Mouse (Mus musculus) kidney, postnatal 0 days (tissue): Measurements from ENCODE around the gene Smim22. TPM values are rescaled to one million over a fixed set of nuclear protein-coding genes. Genes with fewer than 3 reads are reported as not detected.

Experiments used
- ATAC-seq: fragments of 200-750 bp; cut with Nextera tagmentation; replicated peaks from 2 replicates; pipeline ENCODE4 v1.8.0; 2017; ENCODE audit warnings: low read depth, moderate number of reproducible peaks, moderate TSS enrichment, moderate library complexity; ENCODE audit not compliant: low FRiP score
- DNase-seq: peaks from one replicate; pipeline ENCODE4 v3.0.0-alpha.2; 2016; ENCODE audit warnings: low spot score
- H3K27ac ChIP-seq: fragments of 300-500 bp; sonication (generic); 2 replicates; pipeline ENCODE4 v1.5.1; 2014; ENCODE audit warnings: mild to moderate bottlenecking
- H3K27me3 ChIP-seq: fragments of 300-500 bp; sonication (generic); 2 replicates; pipeline ENCODE4 v1.6.1; 2014; ENCODE audit warnings: low read length, mixed read lengths; ENCODE audit not compliant: insufficient read depth
- H3K36me3 ChIP-seq: fragments of 300-500 bp; sonication (generic); 2 replicates; pipeline ENCODE4 v1.6.1; 2014; ENCODE audit warnings: low read length, mixed read lengths; ENCODE audit not compliant: insufficient read depth
- H3K4me1 ChIP-seq: fragments of 300-500 bp; sonication (generic); replicated peaks from 2 replicates; pipeline ENCODE4 v1.6.1; 2014; ENCODE audit warnings: antibody characterized with exemption, low read length, mixed read lengths; ENCODE audit not compliant: insufficient read depth
- H3K4me2 ChIP-seq: fragments of 300-500 bp; sonication (generic); 2 replicates; pipeline ENCODE4 v1.6.1; 2014; ENCODE audit warnings: mild to moderate bottlenecking, low read length, moderate library complexity, mixed read lengths
- H3K4me3 ChIP-seq: fragments of 300-500 bp; sonication (generic); replicated peaks from 2 replicates; pipeline ENCODE4 v1.5.1; 2014; ENCODE audit warnings: low read depth, low read length
- H3K9ac ChIP-seq: fragments of 300-500 bp; sonication (generic); 2 replicates; pipeline ENCODE4 v1.6.1; 2014; ENCODE audit warnings: low read depth, low read length
- H3K9me3 ChIP-seq: fragments of 300-500 bp; sonication (generic); replicated peaks from 2 replicates; pipeline ENCODE4 v1.6.1; 2016; ENCODE audit warnings: low read length, inconsistent platforms, mixed read lengths
- CTCF ChIP-seq: IDR thresholded peaks from 2 replicates; pipeline ENCODE4 v1.5.1; 2016; ENCODE audit warnings: antibody characterized with exemption, low read depth, mild to moderate bottlenecking, moderate library complexity
- WGBS: fragments of 180-500 bp; shearing (Covaris S2); extraction: QIAGEN DNeasy Blood & Tissue Kit; methylation state at CpG from one replicate; pipeline ENCODE4 v1.1.7; 2014; 5-methylcytosine and 5-hydroxymethylcytosine counted together
- polyA plus RNA-seq: library from polyadenylated mRNA; unstranded; fragments of >200 nt; fragmentation: Nextera tagmentation; extraction: Ambion mirVana; gene quantifications from 2 replicates; pipeline ENCODE4 v1.2.1, GENCODE M21; 2015

The Smim22 gene
- polyA plus RNA-seq, 1 experiment from 2014 or later: 38.3 TPM

GRCm38 (mm10) chr16:5045322-5045721 lies 38.2 kb downstream of the Smim22 start:
- no peaks in the 10 kb centered on the region for H3K27me3 ChIP-seq
- ATAC-seq: no peak
- TF ChIP-seq CTCF: no peak
- no peak for DNase-seq
- H3K36me3 ChIP-seq: peaks cover 37% of the 10 kb centered on the region
- 97% methylated on average over 3 of the region's 3 CpGs for WGBS
- peaks cover 16% of the 10 kb centered on the region for H3K4me1 ChIP-seq
- H3K4me3 ChIP-seq: no peak overlapping the region
- H3K9me3 ChIP-seq: no peaks in the 10 kb centered on the region
- no peak overlapping the region for H3K27ac ChIP-seq
- no peak overlapping the region for H3K9ac ChIP-seq
- H3K4me2 ChIP-seq: no peak overlapping the region

GRCm38 (mm10) chr16:5049182-5049773 lies 42.2 kb downstream of the Smim22 start:
- DNase-seq (no peak), ATAC-seq (peak; percentile 58)
- Histone ChIP-seq H3K9me3 (no peaks in the 10 kb centered on the region), H3K9ac (peak overlapping the region; percentile 93), H3K36me3 (peaks cover 15% of the 10 kb centered on the region), H3K4me2 (peak overlapping the region; percentile 90), H3K4me3 (peak overlapping the region; percentile 95), H3K4me1 (peaks cover 20% of the 10 kb centered on the region), H3K27ac (peak overlapping the region; percentile 99), H3K27me3 (no peaks in the 10 kb centered on the region)
- WGBS: under 1% methylated on average over 38 of the region's 38 CpGs
- TF ChIP-seq CTCF: no peak

GRCm38 (mm10) chr16:5049774-5050234 lies 42.7 kb downstream of the Smim22 start, which contains the start of the genes Glyr1 and Ubn1:
Gene Glyr1 (minus strand): TSS chr16:5049863.
Gene Ubn1 (plus strand): TSS chr16:5050057.
- Histone ChIP-seq H3K4me1 (peaks cover 20% of the 10 kb centered on the region), H3K27ac (peak within 1 kb of the TSS; percentile 99), H3K4me3 (peak within 1 kb of the TSS; percentile 95), H3K9me3 (no peaks in the 10 kb centered on the region), H3K4me2 (peak within 1 kb of the TSS; percentile 90), H3K36me3 (peaks cover 13% of the 10 kb centered on the region), H3K9ac (peak within 1 kb of the TSS; percentile 93), H3K27me3 (no peaks in the 10 kb centered on the region)
- TF ChIP-seq CTCF: 0 out of 2 replicates have a peak, but pooled peaks have one; percentile 1
- ATAC-seq (peak; percentile 99), DNase-seq (peak; percentile 99)
- under 1% methylated on average over 50 of the region's 56 CpGs for WGBS

GRCm38 (mm10) chr16:5050251-5051110 lies 43.4 kb downstream of the Smim22 start:
- ATAC-seq (peak; percentile 78), DNase-seq (peak; percentile 88)
- Histone ChIP-seq H3K27ac (peak overlapping the region; percentile 99), H3K36me3 (peaks cover 16% of the 10 kb centered on the region), H3K4me1 (peaks cover 20% of the 10 kb centered on the region), H3K9me3 (no peaks in the 10 kb centered on the region), H3K9ac (peak overlapping the region; percentile 93), H3K4me3 (peak overlapping the region; percentile 95), H3K4me2 (peak overlapping the region; percentile 61), H3K27me3 (no peaks in the 10 kb centered on the region)
- under 1% methylated on average over 78 of the region's 78 CpGs for WGBS
- TF ChIP-seq CTCF: peak; percentile 23; the same call in 1 of the 2 replicates

Other genes with a start within 250 kb of the Smim22 start
- gene Cdip1, start 217.0 kb upstream of the Smim22 start, polyA plus RNA-seq: 81.1 and 91.2 TPM in 2 replicates
- 0.14 TPM in 1 of 2 replicates, not detected in the other for gene 4930562C15Rik, start 171.9 kb upstream of the Smim22 start, polyA plus RNA-seq
- 39.4 and 41.5 TPM in 2 replicates for gene Ubald1, start 127.0 kb upstream of the Smim22 start, polyA plus RNA-seq
- 85.9 and 99.0 TPM in 2 replicates for gene Mgrn1, start 121.0 kb upstream of the Smim22 start, polyA plus RNA-seq
- gene Nudt16l1, start 68.5 kb upstream of the Smim22 start, polyA plus RNA-seq: 152 and 161 TPM in 2 replicates
- 54.1 and 55.9 TPM in 2 replicates for gene Anks3, start 43.1 kb upstream of the Smim22 start, polyA plus RNA-seq
- not detected in 2 replicates for gene Sept12, start 9.4 kb upstream of the Smim22 start, polyA plus RNA-seq
- gene Rogdi, start 6.3 kb downstream of the Smim22 start, polyA plus RNA-seq: 90.7 and 106 TPM in 2 replicates
- gene Glyr1, start 42.6 kb downstream of the Smim22 start, polyA plus RNA-seq: 108 and 120 TPM in 2 replicates
- 15.2 and 16.8 TPM in 2 replicates for gene Ubn1, start 42.8 kb downstream of the Smim22 start, polyA plus RNA-seq
- 2.8 TPM in 2 replicates for gene Ppl, start 125.1 kb downstream of the Smim22 start, polyA plus RNA-seq
- not detected in 2 replicates for gene Sec14l5, start 139.8 kb downstream of the Smim22 start, polyA plus RNA-seq
- 13.0 and 15.0 TPM in 2 replicates for gene Nagpa, start 196.7 kb downstream of the Smim22 start, polyA plus RNA-seq
- 15.3 and 17.7 TPM in 2 replicates for gene AU021092, start 215.0 kb downstream of the Smim22 start, polyA plus RNA-seq
- 35.8 and 35.9 TPM in 2 replicates for gene Alg1, start 226.3 kb downstream of the Smim22 start, polyA plus RNA-seq
- gene Eef2kmt, start 248.7 kb downstream of the Smim22 start, polyA plus RNA-seq: 30.9 and 32.6 TPM in 2 replicates